Mouse (Mus musculus) cerebellum, postnatal 14 days (tissue): ENCODE measurements at regions not wholly inside any gene's neighbourhood (a gene's known extent, or its start where the extent isn't known, plus 50 kb on each side); places are given as distances from the start of the nearest gene placed in this dataset.

Source experiments
- DNase-seq, 2 experiments: peaks; one replicate each; pipeline ENCODE4 v3.0.0; 2021; ENCODE audit warnings: mixed read lengths in 2 of 2

GRCm38 (mm10) chrX:64080717-64081116 lies 71.3 kb downstream of the Gm6760 start:
- no peak for DNase-seq

DNA sequence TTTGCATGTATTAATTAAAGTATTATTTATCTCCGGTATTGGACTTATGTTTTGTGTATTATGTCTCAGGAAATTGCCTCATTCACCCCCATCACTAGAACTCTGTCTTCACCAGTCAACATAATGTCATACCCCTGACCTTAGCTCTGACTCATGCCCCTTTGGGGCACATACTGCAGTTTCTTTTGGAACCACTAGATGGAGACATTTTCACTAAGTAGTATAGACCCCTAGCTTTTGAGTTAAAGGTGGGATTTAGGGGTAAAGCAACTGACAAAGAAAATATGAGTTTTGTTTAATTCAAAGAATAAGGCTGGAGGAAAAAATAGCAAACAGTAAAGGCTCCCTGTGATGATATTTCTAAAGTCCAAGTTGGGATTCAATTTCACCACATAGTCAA lies 93.6 kb downstream of the Gm6760 start:
- DNase-seq, result peak; percentile 3 to 22

GRCm38 (mm10) chrX:64056776-64057175 lies 95.2 kb downstream of the Gm6760 start:
- no peak for DNase-seq
